Mouse (Mus musculus) testis, adult 2 months (tissue): ENCODE measurements around the gene Plcxd3.

Experiments
- CTCF ChIP-seq: fragments of 200-500 bp; IDR thresholded peaks from 2 replicates; pipeline ENCODE4 v1.5.1; 2012; ENCODE audit warnings: low read depth, mild to moderate bottlenecking, inconsistent platforms, low read length, moderate library complexity; ENCODE audit not compliant: control insufficient read depth, insufficient read depth, insufficient replicate concordance
- POLR2A ChIP-seq: fragments of 200-500 bp; IDR thresholded peaks from 2 replicates; pipeline ENCODE4 v1.6.1; 2012; ENCODE audit warnings: low read depth, mild to moderate bottlenecking, inconsistent platforms, low read length, moderate library complexity; ENCODE audit not compliant: control insufficient read depth

GRCm38 (mm10) chr15:4376221-4376631 lies 935 bp downstream of the Plcxd3 start:
- no peak for TF ChIP-seq CTCF
- no peak for TF ChIP-seq POLR2A
